Mouse (Mus musculus): ENCODE data around the gene Lhx6. TPM values are rescaled to one million over a fixed set of nuclear protein-coding genes. Genes with fewer than 3 reads are reported as not detected.
A peak's percentile ranks its signal among the peaks of the same experiment; 100 is the strongest.

Gene Lhx6
- polyA plus RNA-seq, 1 experiment from 2014 or later = 1.2 TPM

- no peaks in the 10 kb centered on the region for H3K27me3 ChIP-seq (replicated peaks)
- H3K9ac ChIP-seq = no peak overlapping the region
- WGBS = 44% methylated on average over 10 of the region's 10 CpGs
- H3K27ac ChIP-seq = no peak overlapping the region
- H3K9me3 ChIP-seq = no peaks in the 10 kb centered on the region
- peaks cover under 1% of the 10 kb centered on the region; the same call in 1 of the 2 replicates for H3K36me3 ChIP-seq
- H3K4me3 ChIP-seq = peak overlapping the region; percentile 79; the same call in 1 of the 2 replicates
- no peak; the same call in 1 of the 2 replicates for ATAC-seq (ENCODE audit: low FRiP score, low read depth)
- H3K4me2 ChIP-seq (replicated peaks) = peak overlapping the region; percentile 79
- H3K4me1 ChIP-seq = peaks cover 7% of the 10 kb centered on the region
These were observed 55.6 kb downstream of the Lhx6 start for GRCm38 (mm10) chr2:36049567-36049954.

DNA sequence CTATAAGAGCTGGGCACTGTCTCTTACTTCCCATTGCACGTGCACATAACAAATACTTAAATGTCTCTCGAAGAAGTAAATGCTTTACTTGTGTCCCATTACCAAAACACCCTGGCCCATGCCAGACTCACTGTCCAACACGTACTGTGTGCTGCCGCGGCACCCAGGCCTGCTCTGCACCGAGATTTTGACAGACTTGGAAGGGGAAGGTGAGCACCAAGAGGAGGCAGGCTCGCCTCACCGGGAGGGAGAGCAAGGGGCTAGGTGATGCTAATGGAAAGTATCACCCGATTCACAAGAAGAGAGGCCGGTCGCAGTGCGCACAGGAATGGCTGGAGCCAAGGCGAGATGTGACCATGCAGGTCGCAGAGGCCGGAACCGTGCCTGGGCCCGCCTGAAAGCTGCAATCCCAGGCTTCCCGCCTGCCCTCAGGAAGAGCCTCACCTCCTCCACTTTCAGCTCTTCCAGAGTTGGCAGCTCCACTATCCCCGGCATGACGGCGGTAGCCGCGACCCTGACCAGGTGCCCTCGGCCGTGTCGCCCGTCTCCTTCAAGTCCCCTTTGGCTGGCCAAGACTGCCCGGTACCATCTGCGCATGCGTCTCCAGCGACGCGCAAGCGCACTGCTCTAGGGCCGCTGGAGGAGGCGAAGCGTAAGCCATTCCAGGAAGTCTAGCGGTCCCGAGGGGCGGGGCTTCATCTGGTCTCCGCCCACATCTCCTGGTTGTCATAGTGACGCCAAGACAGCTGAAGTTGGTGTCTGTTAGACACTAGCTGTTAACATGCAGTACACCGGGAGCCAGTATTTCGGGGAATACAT is 56.3 kb downstream of the Lhx6 start, which contains the start of the genes Ndufa8 and Morn5:
Gene Ndufa8 (minus strand): TSS at position 659 of the 819 bp plus-strand sequence.
Gene Morn5 (plus strand): TSS at position 711 of the 819 bp plus-strand sequence.
- H3K27me3 ChIP-seq (replicated peaks) = no peaks in the 10 kb centered on the region
- peaks cover 5% of the 10 kb centered on the region; the same call in 1 of the 2 replicates for H3K36me3 ChIP-seq
- H3K4me3 ChIP-seq = peak within 1 kb of the TSS; percentile 79
- WGBS = 1% methylated on average over 44 of the region's 44 CpGs
- H3K4me1 ChIP-seq = peaks cover 7% of the 10 kb centered on the region
- peak; percentile 97 for ATAC-seq (ENCODE audit: low FRiP score, low read depth)
- peak within 1 kb of the TSS; percentile 79 for H3K4me2 ChIP-seq (replicated peaks)
- peak within 1 kb of the TSS; percentile 84 for H3K9ac ChIP-seq
- no peak within 1 kb of the TSS for H3K27ac ChIP-seq
- no peaks in the 10 kb centered on the region for H3K9me3 ChIP-seq

DNA sequence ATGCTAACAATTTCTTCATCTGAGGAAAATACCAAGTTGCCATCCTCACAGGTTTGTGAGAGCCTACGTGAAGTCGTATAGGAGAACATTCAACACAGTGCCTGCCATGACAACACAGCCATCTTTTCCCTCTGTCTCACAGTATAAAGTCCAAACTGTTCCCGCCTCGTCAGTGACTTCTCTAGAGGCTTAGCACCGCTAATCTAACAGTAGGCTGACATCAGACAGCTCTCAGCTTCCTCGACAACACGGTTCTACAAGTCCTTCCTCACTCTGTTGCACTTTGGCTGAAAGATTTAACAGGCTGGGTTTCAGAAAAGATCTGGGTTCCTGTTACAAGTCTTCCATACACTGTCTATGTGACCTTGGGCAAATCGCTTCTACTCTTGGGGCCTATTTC is 57.0 kb downstream of the Lhx6 start:
- no peaks in the 10 kb centered on the region for H3K9me3 ChIP-seq
- peak overlapping the region; percentile 79 for H3K4me3 ChIP-seq
- peaks cover 12% of the 10 kb centered on the region; the same call in 1 of the 2 replicates for H3K36me3 ChIP-seq
- peak overlapping the region; percentile 84; the same call in 1 of the 2 replicates for H3K9ac ChIP-seq
- 86% methylated on average over 8 of the region's 8 CpGs for WGBS
- no peak for ATAC-seq (ENCODE audit: low FRiP score, low read depth)
- peaks cover 7% of the 10 kb centered on the region for H3K4me1 ChIP-seq
- H3K27me3 ChIP-seq (replicated peaks) = no peaks in the 10 kb centered on the region
- H3K4me2 ChIP-seq (replicated peaks) = peak overlapping the region; percentile 79
- no peak overlapping the region for H3K27ac ChIP-seq

GRCm38 (mm10) chr2:36040872-36041271 is 64.3 kb downstream of the Lhx6 start:
- no peaks in the 10 kb centered on the region for H3K4me1 ChIP-seq
- H3K27ac ChIP-seq = no peak overlapping the region
- H3K9me3 ChIP-seq = no peaks in the 10 kb centered on the region
- WGBS = 87% methylated on average over 1 of the region's 1 CpGs
- no peak overlapping the region for H3K4me2 ChIP-seq (replicated peaks)
- no peak overlapping the region for H3K9ac ChIP-seq
- H3K4me3 ChIP-seq = no peak overlapping the region
- H3K36me3 ChIP-seq = peaks cover 47% of the 10 kb centered on the region
- H3K27me3 ChIP-seq (replicated peaks) = no peaks in the 10 kb centered on the region
- ATAC-seq (ENCODE audit: low FRiP score, low read depth) = no peak

DNA sequence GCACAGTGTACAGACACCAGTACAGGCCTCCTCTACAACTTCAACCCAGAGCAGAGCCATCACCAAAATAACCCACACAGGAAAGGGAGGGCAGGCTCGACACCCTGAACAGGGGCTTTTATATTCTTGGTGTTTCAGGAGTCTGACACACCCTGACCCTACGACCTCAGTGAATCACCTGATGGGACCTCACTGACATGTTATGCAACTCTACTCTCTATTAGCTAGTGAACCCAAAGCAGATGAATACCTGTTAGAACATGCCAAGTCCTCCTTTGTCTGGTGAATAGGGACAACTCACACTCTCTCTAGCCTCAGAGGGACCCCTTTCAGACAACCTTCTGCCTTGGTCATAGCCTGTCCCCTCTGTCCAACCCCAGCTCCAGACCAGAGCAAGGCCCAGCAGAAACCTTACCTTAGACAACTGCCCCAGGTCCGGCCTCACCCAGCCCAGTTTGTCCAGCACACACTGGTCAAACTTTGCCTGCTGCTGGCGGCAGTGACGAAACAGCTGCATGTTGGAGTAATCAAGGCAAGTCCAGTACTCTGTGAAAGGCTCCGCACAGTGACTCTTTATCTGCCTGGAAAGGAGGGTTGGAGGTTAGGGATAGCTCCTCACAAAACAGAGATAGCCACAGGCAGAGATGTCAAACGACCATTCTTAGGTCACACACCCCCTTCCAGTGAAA is 65.8 kb downstream of the Lhx6 start:
- 81% methylated on average over 7 of the region's 7 CpGs for WGBS

DNA sequence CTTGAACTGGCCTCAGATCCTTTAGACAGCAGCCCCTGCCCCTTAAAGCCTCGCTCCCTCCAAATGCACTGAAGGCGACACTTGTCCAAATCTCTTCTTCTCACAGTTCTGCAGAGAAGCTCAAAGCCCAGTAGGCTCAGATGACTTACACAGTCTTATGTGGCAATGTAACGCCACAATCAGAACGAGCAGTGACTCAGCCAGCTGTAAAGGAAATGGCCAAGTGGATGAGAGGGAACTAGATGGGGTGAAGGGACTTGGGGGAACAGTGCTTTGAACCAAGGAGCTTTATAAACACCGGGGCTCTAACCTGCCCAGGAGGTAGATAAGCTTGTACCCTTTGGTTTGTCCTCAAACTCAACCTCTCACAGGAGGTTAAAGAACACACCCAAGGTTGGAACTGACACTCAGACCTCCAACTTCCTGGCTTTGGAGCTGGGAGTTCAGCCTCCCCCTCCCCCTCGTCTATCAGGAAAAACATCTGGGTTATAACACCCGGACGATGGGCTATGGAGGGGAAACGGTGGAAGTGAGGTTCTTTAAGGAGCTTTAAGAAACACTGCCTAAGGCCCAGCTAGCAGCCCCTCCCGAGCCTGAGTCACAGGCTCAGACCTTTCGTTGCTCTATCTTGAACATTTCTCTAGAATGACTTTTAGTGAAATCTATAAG is 69.7 kb downstream of the Lhx6 start:
- Histone ChIP-seq H3K27ac (no peak overlapping the region), H3K9ac (no peak overlapping the region), H3K4me3 (no peak overlapping the region), H3K4me1 (no peaks in the 10 kb centered on the region), H3K36me3 (peaks cover 42% of the 10 kb centered on the region), H3K9me3 (no peaks in the 10 kb centered on the region), H3K4me2 (replicated peaks) (no peak overlapping the region), H3K27me3 (replicated peaks) (no peaks in the 10 kb centered on the region)
- WGBS = 78% methylated on average over 11 of the region's 11 CpGs
- no peak for ATAC-seq (ENCODE audit: low FRiP score, low read depth)

More for the DNA sequence above, 65.8 kb downstream of the Lhx6 start:
- Histone ChIP-seq H3K27me3 (replicated peaks) (no peaks in the 10 kb centered on the region), H3K36me3 (peaks cover 54% of the 10 kb centered on the region), H3K4me3 (no peak overlapping the region), H3K9ac (no peak overlapping the region), H3K4me1 (no peaks in the 10 kb centered on the region), H3K9me3 (no peaks in the 10 kb centered on the region), H3K27ac (no peak overlapping the region), H3K4me2 (replicated peaks) (no peak overlapping the region)
- no peak for ATAC-seq (ENCODE audit: low FRiP score, low read depth)

DNA sequence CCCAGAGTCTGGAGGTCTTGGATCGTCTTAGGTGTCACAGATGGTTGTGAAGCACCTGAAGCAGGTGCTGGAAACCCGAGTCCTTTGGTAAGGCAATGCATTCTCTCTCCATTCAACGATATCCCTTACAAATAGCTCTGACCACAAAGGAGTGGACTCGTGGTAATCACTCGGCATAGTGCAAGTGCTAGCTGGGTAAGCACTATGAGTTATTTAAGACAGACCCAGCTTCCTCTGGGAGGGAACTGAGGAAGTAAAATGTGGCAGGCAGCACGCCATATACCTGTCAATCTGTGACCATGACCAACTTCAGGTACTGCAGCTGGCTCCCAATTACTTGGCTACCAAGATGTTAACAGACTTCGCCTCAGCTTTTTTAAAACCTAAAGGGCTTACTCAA is 70.3 kb downstream of the Lhx6 start:
- no peak overlapping the region for H3K4me2 ChIP-seq (replicated peaks)
- H3K27me3 ChIP-seq (replicated peaks) = no peaks in the 10 kb centered on the region
- no peak for ATAC-seq (ENCODE audit: low FRiP score, low read depth)
- H3K9me3 ChIP-seq = no peaks in the 10 kb centered on the region
- peaks cover 42% of the 10 kb centered on the region for H3K36me3 ChIP-seq
- H3K4me3 ChIP-seq = no peak overlapping the region
- 88% methylated on average over 7 of the region's 7 CpGs for WGBS
- no peaks in the 10 kb centered on the region for H3K4me1 ChIP-seq
- H3K27ac ChIP-seq = no peak overlapping the region
- no peak overlapping the region for H3K9ac ChIP-seq

- Histone ChIP-seq H3K27ac (no peak overlapping the region), H3K9me3 (no peaks in the 10 kb centered on the region), H3K36me3 (peaks cover 35% of the 10 kb centered on the region), H3K4me1 (no peaks in the 10 kb centered on the region), H3K4me2 (replicated peaks) (no peak overlapping the region), H3K4me3 (no peak overlapping the region), H3K27me3 (replicated peaks) (no peaks in the 10 kb centered on the region), H3K9ac (no peak overlapping the region)
- 78% methylated on average over 7 of the region's 7 CpGs for WGBS
- ATAC-seq (ENCODE audit: low FRiP score, low read depth) = no peak
These were observed 71.2 kb downstream of the Lhx6 start for GRCm38 (mm10) chr2:36033966-36034365.

DNA sequence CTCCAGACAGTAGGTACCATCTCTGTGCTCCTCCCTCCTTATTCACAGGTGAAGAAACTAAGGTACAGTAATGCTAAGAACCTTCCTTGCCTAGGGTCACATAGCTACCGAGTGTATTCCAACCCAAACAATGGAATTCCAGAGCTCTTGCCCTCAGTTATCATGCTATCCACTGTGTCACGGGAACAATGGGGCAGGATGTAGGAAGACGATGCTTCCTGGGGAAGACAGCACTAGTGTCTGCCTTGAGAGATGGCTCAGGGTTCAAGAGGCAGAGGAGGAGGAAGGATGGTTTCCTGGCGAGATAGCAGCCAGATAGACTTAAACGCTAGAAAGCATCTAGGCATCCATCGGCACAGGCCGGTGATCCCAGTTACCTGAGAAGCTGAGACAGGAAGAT is 72.3 kb downstream of the Lhx6 start:
- Histone ChIP-seq H3K27ac (no peak overlapping the region), H3K4me1 (no peaks in the 10 kb centered on the region), H3K9ac (no peak overlapping the region), H3K27me3 (replicated peaks) (no peaks in the 10 kb centered on the region), H3K36me3 (peaks cover 27% of the 10 kb centered on the region), H3K4me2 (replicated peaks) (no peak overlapping the region), H3K9me3 (no peaks in the 10 kb centered on the region), H3K4me3 (no peak overlapping the region)
- ATAC-seq (ENCODE audit: low FRiP score, low read depth) = no peak
- WGBS = 81% methylated on average over 7 of the region's 7 CpGs

Other genes with a start within 250 kb of the Lhx6 start
- 5.4 and 6.0 TPM in 2 replicates for gene Ttll11, start 125.5 kb downstream of the Lhx6 start, polyA plus RNA-seq (2016; fragmentation: Nextera tagmentation; extraction: Ambion mirVana)
- 202 and 212 TPM in 2 replicates for gene Ndufa8, start 56.0 kb downstream of the Lhx6 start, polyA plus RNA-seq (2016; fragmentation: Nextera tagmentation; extraction: Ambion mirVana)
- 0.48 and 0.50 TPM in 2 replicates for gene Morn5, start 56.0 kb downstream of the Lhx6 start, polyA plus RNA-seq (2016; fragmentation: Nextera tagmentation; extraction: Ambion mirVana)
- gene Mrrf, start 31.0 kb upstream of the Lhx6 start, polyA plus RNA-seq (2016; fragmentation: Nextera tagmentation; extraction: Ambion mirVana) = 23.1 and 23.8 TPM in 2 replicates
- gene Rbm18, start 31.4 kb upstream of the Lhx6 start, polyA plus RNA-seq (2016; fragmentation: Nextera tagmentation; extraction: Ambion mirVana) = 127 and 128 TPM in 2 replicates
- gene Ptgs1, start 125.0 kb upstream of the Lhx6 start, polyA plus RNA-seq (2016; fragmentation: Nextera tagmentation; extraction: Ambion mirVana) = 6.0 and 6.9 TPM in 2 replicates